Mouse (Mus musculus) liver, adult 2 months (tissue): Measurements from ENCODE around the gene Pygl. TPM values are rescaled to one million over a fixed set of nuclear protein-coding genes. Genes with fewer than 3 reads are reported as not detected.

Experiments used
- DNase-seq: peaks from one replicate; pipeline ENCODE4 v3.0.0-alpha.2; 2011; ENCODE audit warnings: low read depth, low spot score; ENCODE audit errors: extremely low read depth
- H3K27ac ChIP-seq: fragments of 200-500 bp; replicated peaks from 2 replicates; pipeline ENCODE4 v1.5.1; 2012; ENCODE audit warnings: low read depth, mild to moderate bottlenecking, control low read depth, inconsistent platforms, low read length; ENCODE audit not compliant: insufficient read depth
- H3K27me3 ChIP-seq: fragments of 200-500 bp; 2 replicates; pipeline ENCODE4 v1.6.1; 2012; ENCODE audit warnings: mild to moderate bottlenecking, moderate library complexity, low read length, inconsistent platforms; ENCODE audit not compliant: control insufficient read depth, insufficient read depth
- H3K36me3 ChIP-seq: fragments of 200-500 bp; 2 replicates; pipeline ENCODE4 v1.6.1; 2012; ENCODE audit warnings: low read length, inconsistent platforms; ENCODE audit not compliant: control insufficient read depth, insufficient read depth
- H3K4me1 ChIP-seq: fragments of 200-500 bp; 2 replicates; pipeline ENCODE4 v1.6.1; 2011; ENCODE audit warnings: low read length; ENCODE audit not compliant: control insufficient read depth, insufficient read depth
- H3K4me3 ChIP-seq: fragments of 200-500 bp; 2 replicates; pipeline ENCODE4 v1.5.1; 2011; ENCODE audit warnings: low read depth, mild to moderate bottlenecking, control low read depth, low read length, moderate library complexity; ENCODE audit not compliant: insufficient read depth
- H3K79me2 ChIP-seq: fragments of 200-500 bp; 2 replicates; pipeline ENCODE4 v1.6.1; 2012; ENCODE audit warnings: inconsistent platforms, mild to moderate bottlenecking, low read length, moderate library complexity; ENCODE audit not compliant: control insufficient read depth, insufficient read depth
- H3K9ac ChIP-seq: fragments of 200-500 bp; 2 replicates; pipeline ENCODE4 v1.6.1; 2012; ENCODE audit warnings: low read depth, mild to moderate bottlenecking, control low read depth, inconsistent platforms, low read length
- CTCF ChIP-seq: fragments of 200-500 bp; IDR thresholded peaks from 2 replicates; pipeline ENCODE4 v1.5.1; 2011; ENCODE audit warnings: low read depth, low read length, control low read depth
- POLR2A ChIP-seq: fragments of 200-500 bp; IDR thresholded peaks from 2 replicates; pipeline ENCODE4 v1.6.1; 2011; ENCODE audit warnings: low read length, control low read depth; ENCODE audit not compliant: insufficient read depth; ENCODE audit errors: extremely low read depth
- WGBS: fragments of 180-500 bp; shearing (Covaris S2); methylation state at CpG from one replicate; pipeline ENCODE4 v1.1.7; 2018; 5-methylcytosine and 5-hydroxymethylcytosine counted together
- polyA plus RNA-seq: library from polyadenylated mRNA; depleted of rRNA; stranded (reverse); fragments of >200 nt; gene quantifications from 2 replicates; pipeline ENCODE4 v1.2.3, GENCODE M21; 2012
- total RNA-seq: library from RNA; depleted of rRNA; stranded (reverse); fragments of >200 nt; gene quantifications from 2 replicates; pipeline ENCODE4 v1.2.3, GENCODE M21; 2014

Gene Pygl
- total and polyA plus RNA-seq, 2 experiments, result 298 to 428 TPM

DNA sequence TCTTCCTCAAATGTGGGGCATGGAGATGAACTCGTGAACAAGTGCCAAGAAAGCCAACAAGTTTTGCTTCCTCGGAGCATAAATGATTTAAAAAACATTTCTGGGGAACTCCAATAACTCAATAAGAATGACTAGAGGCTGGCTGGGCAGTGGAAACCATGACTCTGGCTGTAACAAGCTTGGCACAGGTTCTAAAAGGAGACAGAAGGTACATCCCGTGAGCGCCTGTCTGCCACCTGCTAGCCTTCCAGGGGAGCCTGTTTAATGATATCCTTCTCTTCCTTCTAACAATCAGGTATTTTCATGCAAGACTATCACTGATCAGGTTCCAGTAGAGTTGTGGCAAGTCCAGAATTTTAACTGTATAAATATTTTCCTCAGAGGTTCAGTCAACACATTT, 18.8 kb downstream of the Pygl start:
- Histone ChIP-seq H3K9ac (no peak overlapping the region), H3K27me3 (no peaks in the 10 kb centered on the region), H3K36me3 (peaks cover 62% of the 10 kb centered on the region), H3K4me3 (no peak overlapping the region), H3K79me2 (no peaks in the 10 kb centered on the region), H3K27ac (no peak overlapping the region), H3K4me1 (peaks cover 6% of the 10 kb centered on the region; the same call in 1 of the 2 replicates)
- TF ChIP-seq CTCF (no peak), POLR2A (no peak)
- 54% methylated on average over 4 of the region's 4 CpGs for WGBS
- no peak for DNase-seq

- Histone ChIP-seq H3K36me3 (peaks cover 60% of the 10 kb centered on the region), H3K27ac (no peak overlapping the region), H3K79me2 (no peaks in the 10 kb centered on the region), H3K4me3 (no peak overlapping the region), H3K27me3 (no peaks in the 10 kb centered on the region), H3K9ac (no peak overlapping the region), H3K4me1 (0 out of 2 replicates have a peak, but pooled peaks cover 3% of the 10 kb centered on the region)
- DNase-seq, result no peak
- TF ChIP-seq CTCF (no peak), POLR2A (no peak)
- WGBS, result 74% methylated on average over 5 of the region's 5 CpGs
These were observed 23.1 kb downstream of the Pygl start for GRCm38 (mm10) chr12:70208214-70208613.

DNA sequence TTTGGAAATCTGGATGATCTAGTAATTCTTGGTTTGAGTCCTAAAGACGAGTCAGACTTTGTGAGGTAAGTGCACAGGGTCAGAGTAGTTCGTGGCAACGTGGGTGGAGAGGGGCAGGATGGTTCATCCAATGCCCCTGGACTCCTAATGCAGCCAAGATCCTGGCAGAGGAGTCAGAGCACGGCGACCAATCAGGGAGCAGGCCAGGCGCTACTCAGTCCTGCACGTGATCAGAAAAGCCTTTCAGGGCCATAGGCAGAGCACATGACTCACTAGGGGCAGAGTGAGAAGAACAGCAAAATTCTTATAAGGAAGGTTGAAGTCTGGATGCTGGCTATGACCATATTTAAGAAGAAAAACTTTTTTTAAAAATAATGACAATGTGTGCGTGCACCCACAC, 26.9 kb downstream of the Pygl start:
- Histone ChIP-seq H3K4me3 (no peak overlapping the region), H3K79me2 (no peaks in the 10 kb centered on the region), H3K9ac (no peak overlapping the region), H3K27me3 (no peaks in the 10 kb centered on the region), H3K4me1 (no peaks in the 10 kb centered on the region; the same call in 1 of the 2 replicates), H3K36me3 (peaks cover 76% of the 10 kb centered on the region), H3K27ac (no peak overlapping the region)
- no peak for DNase-seq
- no peak for TF ChIP-seq POLR2A
- no peak for TF ChIP-seq CTCF
- 51% methylated on average over 8 of the region's 8 CpGs for WGBS

GRCm38 (mm10) chr12:70201926-70202529, 29.3 kb downstream of the Pygl start:
- H3K79me2 ChIP-seq, result no peaks in the 10 kb centered on the region
- 85% methylated on average over 5 of the region's 5 CpGs for WGBS
- H3K4me1 ChIP-seq, result peaks cover 5% of the 10 kb centered on the region
- TF ChIP-seq POLR2A, result no peak
- peak; percentile 17; the same call in 1 of the 2 replicates for TF ChIP-seq CTCF
- no peak overlapping the region for H3K4me3 ChIP-seq
- H3K9ac ChIP-seq, result no peak overlapping the region
- H3K27ac ChIP-seq, result no peak overlapping the region
- peaks cover 73% of the 10 kb centered on the region for H3K36me3 ChIP-seq
- H3K27me3 ChIP-seq, result no peaks in the 10 kb centered on the region
- no peak for DNase-seq

DNA sequence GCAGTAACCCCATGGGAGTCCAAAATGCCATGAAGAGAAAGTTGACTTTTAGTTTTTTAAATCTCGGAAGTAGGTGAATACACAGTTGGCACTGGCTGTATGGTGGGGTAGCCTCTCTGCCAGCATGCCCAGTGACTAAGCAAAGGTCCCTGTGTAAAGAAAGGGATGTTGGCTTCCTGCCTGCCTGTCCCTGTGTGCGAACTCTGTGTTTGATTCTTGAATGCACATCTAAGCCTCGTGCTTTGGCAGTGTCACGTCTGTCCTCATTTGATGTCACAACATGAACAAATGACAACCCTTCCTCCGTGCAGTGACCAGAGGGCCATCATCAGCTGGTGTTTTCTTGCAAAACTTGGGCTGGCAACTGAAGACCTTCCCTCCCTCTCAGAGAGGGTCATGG, 34.9 kb downstream of the Pygl start:
- TF ChIP-seq POLR2A (no peak), CTCF (no peak)
- Histone ChIP-seq H3K9ac (no peak overlapping the region), H3K27ac (peak overlapping the region; percentile 35; the same call in 1 of the 2 replicates), H3K27me3 (no peaks in the 10 kb centered on the region), H3K79me2 (no peaks in the 10 kb centered on the region), H3K4me1 (peaks cover 11% of the 10 kb centered on the region), H3K4me3 (no peak overlapping the region), H3K36me3 (peaks cover 75% of the 10 kb centered on the region)
- peak; percentile 96 for DNase-seq
- 18% methylated on average over 5 of the region's 5 CpGs for WGBS

DNA sequence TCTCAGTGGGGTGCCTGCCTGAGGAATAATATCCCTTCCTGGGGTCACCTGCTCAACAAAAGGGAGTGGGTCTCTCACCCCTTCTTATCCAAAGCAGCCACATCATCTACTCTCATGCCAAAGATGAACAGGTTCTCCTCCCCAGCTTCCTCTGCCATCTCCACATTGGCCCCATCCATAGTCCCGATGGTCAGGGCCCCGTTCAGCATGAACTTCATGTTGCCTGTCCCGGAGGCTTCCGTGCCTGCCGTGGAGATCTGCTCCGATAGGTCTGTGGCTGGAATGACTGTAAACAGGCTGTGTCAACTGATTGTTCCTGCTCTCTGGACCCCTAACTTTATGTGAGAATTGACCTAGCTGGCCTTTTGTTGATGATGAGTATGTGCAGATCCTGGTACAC, 35.9 kb downstream of the Pygl start:
- Histone ChIP-seq H3K9ac (no peak overlapping the region), H3K27me3 (no peaks in the 10 kb centered on the region), H3K36me3 (peaks cover 77% of the 10 kb centered on the region), H3K27ac (no peak overlapping the region), H3K4me3 (no peak overlapping the region), H3K4me1 (peaks cover 11% of the 10 kb centered on the region), H3K79me2 (no peaks in the 10 kb centered on the region)
- WGBS, result 94% methylated on average over 6 of the region's 6 CpGs
- TF ChIP-seq POLR2A, result no peak
- TF ChIP-seq CTCF, result no peak
- DNase-seq, result no peak
